Mouse (Mus musculus) liver, postnatal 0 days (tissue): Measurements from ENCODE around the gene Zbtb20.

Source experiments
- CTCF ChIP-seq: sonication (generic); IDR thresholded peaks from 2 replicates; pipeline ENCODE4 v1.5.1; 2016; ENCODE audit warnings: antibody characterized with exemption, low read depth
- EP300 ChIP-seq: IDR thresholded peaks from 2 replicates; pipeline ENCODE4 v1.6.1; 2016; ENCODE audit warnings: antibody characterized with exemption, low read depth, mild to moderate bottlenecking

GRCm38 (mm10) chr16:43402888-43403287, 527.2 kb downstream of the Zbtb20 start:
- TF ChIP-seq CTCF (no peak), EP300 (no peak)
